Mouse (Mus musculus) hindbrain, embryonic 16.5 days (tissue): Measurements from ENCODE around the gene Arhgef12. TPM values are rescaled to one million over a fixed set of nuclear protein-coding genes. Genes with fewer than 3 reads are reported as not detected.

ENCODE experiments used
- ATAC-seq: fragments of 200-750 bp; cut with Nextera tagmentation; 2 replicates; pipeline ENCODE4 v1.8.0; 2017; ENCODE audit warnings: moderate TSS enrichment, moderate library complexity
- H3K27ac ChIP-seq: fragments of 300-500 bp; sonication (generic); 2 replicates; pipeline ENCODE4 v1.5.1; 2014; ENCODE audit warnings: low read depth, mild to moderate bottlenecking, control low read depth, low read length, moderate library complexity
- H3K27me3 ChIP-seq: fragments of 300-500 bp; sonication (generic); replicated peaks from 2 replicates; pipeline ENCODE4 v1.6.1; 2014; ENCODE audit warnings: low read length; ENCODE audit not compliant: control insufficient read depth, insufficient read depth
- H3K36me3 ChIP-seq: fragments of 300-500 bp; sonication (generic); 2 replicates; pipeline ENCODE4 v1.6.1; 2014; ENCODE audit warnings: mild to moderate bottlenecking, low read length, moderate library complexity, mixed read lengths; ENCODE audit not compliant: control insufficient read depth, insufficient read depth
- H3K4me1 ChIP-seq: fragments of 300-500 bp; sonication (generic); 2 replicates; pipeline ENCODE4 v1.6.1; 2014; ENCODE audit warnings: low read depth, low read length; ENCODE audit not compliant: control insufficient read depth, insufficient read depth
- H3K4me2 ChIP-seq: fragments of 300-500 bp; sonication (generic); 2 replicates; pipeline ENCODE4 v1.6.1; 2014; ENCODE audit warnings: mild to moderate bottlenecking, low read length, control low read depth, moderate library complexity
- H3K4me3 ChIP-seq: fragments of 300-500 bp; sonication (generic); 2 replicates; pipeline ENCODE4 v1.5.1; 2014; ENCODE audit warnings: mild to moderate bottlenecking, low read length, control low read depth, moderate library complexity
- H3K9ac ChIP-seq: fragments of 300-500 bp; sonication (generic); 2 replicates; pipeline ENCODE4 v1.6.1; 2014; ENCODE audit warnings: low read depth, mild to moderate bottlenecking, control low read depth, low read length, moderate library complexity
- H3K9me3 ChIP-seq: fragments of 300-500 bp; sonication (generic); 2 replicates; pipeline ENCODE4 v1.6.1; 2014; ENCODE audit warnings: mild to moderate bottlenecking, low read length, moderate library complexity; ENCODE audit not compliant: control insufficient read depth
- WGBS: fragments of 180-500 bp; shearing (Covaris S2); extraction: QIAGEN DNeasy Blood & Tissue Kit; methylation state at CpG from one replicate; pipeline ENCODE4 v1.1.7; 2014; 5-methylcytosine and 5-hydroxymethylcytosine counted together
- polyA plus RNA-seq: library from polyadenylated mRNA; unstranded; fragments of >200 nt; fragmentation: Nextera tagmentation; extraction: Ambion mirVana; gene quantifications from 2 replicates; pipeline ENCODE4 v1.2.1, GENCODE M21; 2015

Gene Arhgef12
- polyA plus RNA-seq, 1 experiment from 2014 or later = 17.9 TPM

DNA sequence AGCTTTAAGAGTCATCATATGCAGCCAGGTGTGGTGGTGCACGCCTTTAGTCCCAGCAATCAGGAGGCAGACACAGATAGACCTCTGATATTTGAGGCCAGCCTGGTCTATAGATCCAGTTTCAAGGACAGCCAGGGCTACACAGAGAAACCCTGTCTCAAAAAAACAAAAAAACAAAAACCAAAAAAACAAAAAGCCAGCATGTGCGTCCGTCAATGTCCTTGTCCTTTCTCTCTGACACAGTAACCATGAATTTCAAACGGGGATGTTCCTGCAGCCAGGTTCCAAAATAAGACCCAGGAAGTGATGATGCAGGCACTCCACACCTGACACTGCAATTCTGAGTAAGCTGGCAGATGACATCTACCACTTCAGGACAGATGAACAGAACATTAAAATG is 12.2 kb downstream of the Arhgef12 start:
- Histone ChIP-seq H3K4me1 (0 out of 2 replicates have a peak, but pooled peaks cover 3% of the 10 kb centered on the region), H3K36me3 (no peaks in the 10 kb centered on the region), H3K4me2 (no peak overlapping the region), H3K27me3 (no peaks in the 10 kb centered on the region), H3K9ac (no peak overlapping the region), H3K9me3 (no peaks in the 10 kb centered on the region), H3K4me3 (no peak overlapping the region), H3K27ac (no peak overlapping the region)
- 92% methylated on average over 4 of the region's 4 CpGs for WGBS
- ATAC-seq = no peak

GRCm38 (mm10) chr9:43093803-43094202 is 13.2 kb downstream of the Arhgef12 start:
- no peak overlapping the region for H3K9ac ChIP-seq
- no peaks in the 10 kb centered on the region for H3K27me3 ChIP-seq
- H3K9me3 ChIP-seq = no peaks in the 10 kb centered on the region
- 55% methylated on average over 3 of the region's 3 CpGs for WGBS
- no peak overlapping the region for H3K27ac ChIP-seq
- ATAC-seq = no peak
- 0 out of 2 replicates have a peak, but pooled peaks cover 3% of the 10 kb centered on the region for H3K4me1 ChIP-seq
- no peak overlapping the region for H3K4me2 ChIP-seq
- no peak overlapping the region for H3K4me3 ChIP-seq
- no peaks in the 10 kb centered on the region for H3K36me3 ChIP-seq

GRCm38 (mm10) chr9:43085686-43086285 is 21.3 kb downstream of the Arhgef12 start:
- H3K9me3 ChIP-seq = no peaks in the 10 kb centered on the region
- H3K27me3 ChIP-seq = no peaks in the 10 kb centered on the region
- WGBS = 89% methylated on average over 1 of the region's 1 CpGs
- no peak overlapping the region for H3K4me2 ChIP-seq
- no peak for ATAC-seq
- H3K9ac ChIP-seq = no peak overlapping the region
- no peak overlapping the region for H3K4me3 ChIP-seq
- H3K4me1 ChIP-seq = no peaks in the 10 kb centered on the region; the same call in 1 of the 2 replicates
- no peak overlapping the region for H3K27ac ChIP-seq
- no peaks in the 10 kb centered on the region for H3K36me3 ChIP-seq

- 78% methylated on average over 7 of the region's 7 CpGs for WGBS
- Histone ChIP-seq H3K27me3 (no peaks in the 10 kb centered on the region), H3K9ac (no peak overlapping the region), H3K27ac (no peak overlapping the region), H3K9me3 (no peaks in the 10 kb centered on the region), H3K4me3 (no peak overlapping the region), H3K36me3 (no peaks in the 10 kb centered on the region), H3K4me2 (no peak overlapping the region), H3K4me1 (no peaks in the 10 kb centered on the region; the same call in 1 of the 2 replicates)
- no peak for ATAC-seq
Observed at GRCm38 (mm10) chr9:43084496-43085362, 22.3 kb downstream of the Arhgef12 start.

GRCm38 (mm10) chr9:43083441-43084055 is 23.5 kb downstream of the Arhgef12 start:
- Histone ChIP-seq H3K27me3 (no peaks in the 10 kb centered on the region), H3K9me3 (no peaks in the 10 kb centered on the region), H3K36me3 (no peaks in the 10 kb centered on the region), H3K27ac (no peak overlapping the region), H3K4me3 (no peak overlapping the region), H3K4me2 (no peak overlapping the region), H3K4me1 (no peaks in the 10 kb centered on the region; the same call in 1 of the 2 replicates), H3K9ac (no peak overlapping the region)
- no peak for ATAC-seq
- 25% methylated on average over 7 of the region's 7 CpGs for WGBS

DNA sequence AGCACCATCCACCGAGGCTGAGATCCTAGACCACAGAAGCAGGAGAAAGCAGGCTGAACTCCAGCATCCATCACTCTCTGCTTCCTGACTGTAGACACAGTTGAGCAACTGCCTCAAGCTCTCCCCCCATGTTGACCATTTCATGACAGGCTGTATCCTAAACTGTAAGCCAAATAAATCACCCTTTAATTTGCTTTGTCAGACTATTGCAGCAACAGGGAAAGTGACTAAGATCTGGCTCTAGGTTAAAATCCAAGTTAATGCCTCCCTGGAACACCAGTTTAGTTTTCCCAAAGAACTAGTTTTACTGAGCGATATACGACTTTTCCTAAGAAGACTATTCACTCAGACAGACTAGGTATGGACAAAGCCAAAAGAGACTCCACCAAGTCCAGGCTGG is 28.3 kb downstream of the Arhgef12 start:
- 94% methylated on average over 3 of the region's 3 CpGs for WGBS
- no peak overlapping the region for H3K9ac ChIP-seq
- no peaks in the 10 kb centered on the region for H3K36me3 ChIP-seq
- no peak overlapping the region for H3K27ac ChIP-seq
- no peak overlapping the region for H3K4me3 ChIP-seq
- no peaks in the 10 kb centered on the region for H3K27me3 ChIP-seq
- no peaks in the 10 kb centered on the region; the same call in 1 of the 2 replicates for H3K4me1 ChIP-seq
- H3K9me3 ChIP-seq = no peaks in the 10 kb centered on the region
- ATAC-seq = no peak
- no peak overlapping the region for H3K4me2 ChIP-seq

DNA sequence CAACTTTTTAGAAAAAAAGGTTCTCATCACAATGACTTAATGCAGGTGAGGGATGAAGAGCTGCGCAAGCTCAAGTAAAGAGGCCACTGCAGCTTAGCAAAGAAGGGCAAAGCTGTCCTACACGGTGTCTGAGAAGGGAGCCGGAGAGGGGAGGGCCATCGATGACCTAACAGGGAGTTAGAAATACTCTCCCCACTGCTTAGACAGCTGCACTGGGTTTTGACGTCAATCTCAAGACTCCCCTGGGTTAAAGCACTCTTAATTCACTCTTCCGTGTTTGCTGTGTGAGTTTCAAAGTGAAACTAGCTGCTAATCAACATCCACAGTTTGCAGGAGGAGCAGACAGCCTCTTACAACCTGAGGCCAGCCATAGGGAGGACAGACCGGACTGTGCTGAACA is 30.9 kb downstream of the Arhgef12 start:
- WGBS = 71% methylated on average over 7 of the region's 7 CpGs

GRCm38 (mm10) chr9:43074611-43075010 is 32.4 kb downstream of the Arhgef12 start:
- Histone ChIP-seq H3K4me2 (no peak overlapping the region), H3K27ac (no peak overlapping the region), H3K9ac (no peak overlapping the region), H3K36me3 (no peaks in the 10 kb centered on the region), H3K9me3 (no peaks in the 10 kb centered on the region), H3K4me3 (no peak overlapping the region), H3K4me1 (peaks cover 5% of the 10 kb centered on the region; the same call in 1 of the 2 replicates), H3K27me3 (no peaks in the 10 kb centered on the region)
- ATAC-seq = no peak
- WGBS = 95% methylated on average over 1 of the region's 1 CpGs

More for the DNA sequence above, 30.9 kb downstream of the Arhgef12 start:
- Histone ChIP-seq H3K27me3 (no peaks in the 10 kb centered on the region), H3K36me3 (no peaks in the 10 kb centered on the region), H3K4me3 (no peak overlapping the region), H3K9ac (no peak overlapping the region), H3K9me3 (no peaks in the 10 kb centered on the region), H3K27ac (no peak overlapping the region), H3K4me1 (peaks cover 5% of the 10 kb centered on the region; the same call in 1 of the 2 replicates), H3K4me2 (no peak overlapping the region)
- ATAC-seq = no peak

GRCm38 (mm10) chr9:43071741-43072140 is 35.3 kb downstream of the Arhgef12 start:
- H3K9ac ChIP-seq = peak overlapping the region; percentile 22; the same call in 1 of the 2 replicates
- no peak for ATAC-seq

More at GRCm38 (mm10) chr9:43071741-43072140, 35.3 kb downstream of the Arhgef12 start:
- Histone ChIP-seq H3K27me3 (no peaks in the 10 kb centered on the region), H3K4me2 (peak overlapping the region; percentile 33; the same call in 1 of the 2 replicates), H3K9me3 (no peaks in the 10 kb centered on the region), H3K36me3 (no peaks in the 10 kb centered on the region), H3K4me1 (peaks cover 25% of the 10 kb centered on the region), H3K4me3 (peak overlapping the region; percentile 46), H3K27ac (peak overlapping the region; percentile 72)
- whole genome bisulfite sequencing = 22% methylated on average over 2 of the region's 2 CpGs
